Mouse (Mus musculus) limb, embryonic 13.5 days (tissue): ENCODE data around the gene Ndrg4. TPM values are rescaled to one million over a fixed set of nuclear protein-coding genes. Genes with fewer than 3 reads are reported as not detected.
"Not testable (repeated sequence)": the region's sequence is repeated elsewhere in the genome, so short reads cannot be mapped to it uniquely, and the experiment has no call there.

Source experiments
- ATAC-seq: fragments of 200-750 bp; cut with Nextera tagmentation; 2 replicates; pipeline ENCODE4 v1.8.0; 2017; ENCODE audit warnings: low read depth, moderate number of reproducible peaks, moderate TSS enrichment; ENCODE audit not compliant: low FRiP score
- H3K27ac ChIP-seq: fragments of 300-500 bp; sonication (generic); 2 replicates; pipeline ENCODE4 v1.5.1; 2015; ENCODE audit warnings: inconsistent platforms, mild to moderate bottlenecking, moderate library complexity
- H3K27me3 ChIP-seq: fragments of 300-500 bp; sonication (generic); 2 replicates; pipeline ENCODE4 v1.6.1; 2015; ENCODE audit warnings: mild to moderate bottlenecking, inconsistent platforms
- H3K36me3 ChIP-seq: fragments of 300-500 bp; sonication (generic); 2 replicates; pipeline ENCODE4 v1.6.1; 2015; ENCODE audit warnings: inconsistent platforms, mild to moderate bottlenecking, moderate library complexity
- H3K4me1 ChIP-seq: fragments of 300-500 bp; sonication (generic); 2 replicates; pipeline ENCODE4 v1.6.1; 2015; ENCODE audit warnings: inconsistent platforms
- H3K4me2 ChIP-seq: fragments of 300-500 bp; sonication (generic); replicated peaks from 2 replicates; pipeline ENCODE4 v1.6.1; 2015; ENCODE audit warnings: inconsistent platforms, mild to moderate bottlenecking, moderate library complexity
- H3K4me3 ChIP-seq: fragments of 300-500 bp; sonication (generic); 2 replicates; pipeline ENCODE4 v1.5.1; 2015; ENCODE audit warnings: moderate library complexity, mild to moderate bottlenecking, inconsistent platforms
- H3K9ac ChIP-seq: fragments of 300-500 bp; sonication (generic); 2 replicates; pipeline ENCODE4 v1.6.1; 2015; ENCODE audit warnings: mild to moderate bottlenecking, inconsistent platforms
- H3K9me3 ChIP-seq: fragments of 300-500 bp; sonication (generic); 2 replicates; pipeline ENCODE4 v1.6.1; 2016; ENCODE audit warnings: inconsistent platforms
- WGBS: fragments of 180-500 bp; shearing (Covaris S2); methylation state at CpG from one replicate; pipeline ENCODE4 v1.1.7; 2015; 5-methylcytosine and 5-hydroxymethylcytosine counted together
- polyA plus RNA-seq: library from polyadenylated mRNA; unstranded; fragments of >200 nt; fragmentation: Nextera tagmentation; extraction: Ambion mirVana; gene quantifications from 2 replicates; pipeline ENCODE4 v1.2.1, GENCODE M21; 2015

Ndrg4 gene
- polyA plus RNA-seq, 1 experiment from 2014 or later, result 17.5 TPM

- H3K4me3 ChIP-seq, result no peak overlapping the region
- H3K36me3 ChIP-seq, result no peaks in the 10 kb centered on the region
- no peaks in the 10 kb centered on the region for H3K27me3 ChIP-seq
- WGBS, result 91% methylated on average over 6 of the region's 6 CpGs
- no peaks in the 10 kb centered on the region for H3K4me1 ChIP-seq
- no peak overlapping the region for H3K27ac ChIP-seq
- H3K9me3 ChIP-seq, result no peaks in the 10 kb centered on the region
- H3K9ac ChIP-seq, result no peak overlapping the region
- ATAC-seq, result no peak
- no peak overlapping the region for H3K4me2 ChIP-seq
Observed at GRCm38 (mm10) chr8:95661575-95661974, 15.2 kb upstream of the Ndrg4 start.

GRCm38 (mm10) chr8:95662885-95663598 is 13.7 kb upstream of the Ndrg4 start:
- Histone ChIP-seq H3K27me3 (no peaks in the 10 kb centered on the region), H3K4me2 (no peak overlapping the region), H3K4me1 (no peaks in the 10 kb centered on the region), H3K9ac (no peak overlapping the region), H3K4me3 (no peak overlapping the region), H3K27ac (no peak overlapping the region), H3K9me3 (no peaks in the 10 kb centered on the region), H3K36me3 (no peaks in the 10 kb centered on the region)
- WGBS, result 78% methylated on average over 7 of the region's 7 CpGs
- ATAC-seq, result no peak

GRCm38 (mm10) chr8:95663599-95663949 is 13.2 kb upstream of the Ndrg4 start:
- no peak overlapping the region for H3K4me3 ChIP-seq
- no peak overlapping the region for H3K4me2 ChIP-seq
- H3K9me3 ChIP-seq, result no peaks in the 10 kb centered on the region
- ATAC-seq, result no peak
- H3K4me1 ChIP-seq, result no peaks in the 10 kb centered on the region
- no peaks in the 10 kb centered on the region for H3K36me3 ChIP-seq
- H3K27ac ChIP-seq, result no peak overlapping the region
- no peaks in the 10 kb centered on the region for H3K27me3 ChIP-seq
- WGBS, result 65% methylated on average over 4 of the region's 4 CpGs
- H3K9ac ChIP-seq, result no peak overlapping the region

- H3K27me3 ChIP-seq, H3K4me3 ChIP-seq, ATAC-seq, H3K27ac ChIP-seq, H3K9ac ChIP-seq, H3K4me2 ChIP-seq, H3K9me3 ChIP-seq, H3K4me1 ChIP-seq, H3K36me3 ChIP-seq: not testable (repeated sequence)
- 93% methylated on average over 11 of the region's 11 CpGs for WGBS
Observed at GRCm38 (mm10) chr8:95665813-95666452, 10.8 kb upstream of the Ndrg4 start.

- 40% methylated on average over 8 of the region's 8 CpGs for WGBS
- Histone ChIP-seq H3K4me3 (no peak overlapping the region), H3K36me3 (no peaks in the 10 kb centered on the region), H3K4me1 (no peaks in the 10 kb centered on the region), H3K27me3 (peaks cover 19% of the 10 kb centered on the region), H3K9ac (no peak overlapping the region), H3K27ac (no peak overlapping the region), H3K4me2 (no peak overlapping the region), H3K9me3 (no peaks in the 10 kb centered on the region)
- ATAC-seq, result no peak
Observed at GRCm38 (mm10) chr8:95668163-95668958, 8.4 kb upstream of the Ndrg4 start.

- H3K27ac ChIP-seq, result no peak overlapping the region
- H3K4me2 ChIP-seq, result no peak overlapping the region
- H3K4me3 ChIP-seq, result no peak overlapping the region
- no peak for ATAC-seq
- no peaks in the 10 kb centered on the region for H3K4me1 ChIP-seq
- no peaks in the 10 kb centered on the region for H3K36me3 ChIP-seq
- peaks cover 32% of the 10 kb centered on the region for H3K27me3 ChIP-seq
- WGBS, result 82% methylated on average over 2 of the region's 2 CpGs
- no peak overlapping the region for H3K9ac ChIP-seq
- no peaks in the 10 kb centered on the region for H3K9me3 ChIP-seq
Observed at GRCm38 (mm10) chr8:95669967-95670366, 6.8 kb upstream of the Ndrg4 start.

- Histone ChIP-seq H3K9ac (no peak overlapping the region), H3K4me3 (no peak overlapping the region), H3K9me3 (no peaks in the 10 kb centered on the region), H3K27ac (no peak overlapping the region), H3K4me1 (no peaks in the 10 kb centered on the region), H3K27me3 (peaks cover 51% of the 10 kb centered on the region), H3K36me3 (no peaks in the 10 kb centered on the region), H3K4me2 (no peak overlapping the region)
- no peak for ATAC-seq
- WGBS, result 84% methylated on average over 6 of the region's 6 CpGs
Observed at GRCm38 (mm10) chr8:95671861-95672260, 4.9 kb upstream of the Ndrg4 start.

GRCm38 (mm10) chr8:95672811-95673210 is 4.0 kb upstream of the Ndrg4 start:
- Histone ChIP-seq H3K27ac (no peak overlapping the region), H3K36me3 (no peaks in the 10 kb centered on the region), H3K9ac (no peak overlapping the region), H3K4me2 (no peak overlapping the region), H3K4me1 (0 out of 2 replicates have a peak, but pooled peaks cover 6% of the 10 kb centered on the region), H3K4me3 (no peak overlapping the region), H3K27me3 (peaks cover 61% of the 10 kb centered on the region), H3K9me3 (no peaks in the 10 kb centered on the region)
- 66% methylated on average over 5 of the region's 5 CpGs for WGBS
- ATAC-seq, result no peak

- Histone ChIP-seq H3K27me3 (peaks cover 91% of the 10 kb centered on the region), H3K36me3 (no peaks in the 10 kb centered on the region), H3K9me3 (no peaks in the 10 kb centered on the region), H3K4me1 (peaks cover 13% of the 10 kb centered on the region; the same call in 1 of the 2 replicates), H3K4me3 (peak overlapping the region; percentile 60), H3K4me2 (peak overlapping the region; percentile 96), H3K27ac (no peak overlapping the region), H3K9ac (peak overlapping the region; percentile 59)
- ATAC-seq, result peak; percentile 42
- WGBS, result 2% methylated on average over 28 of the region's 48 CpGs
Observed at GRCm38 (mm10) chr8:95677591-95678023, 827 bp downstream of the Ndrg4 start.

- Histone ChIP-seq H3K27ac (no peak overlapping the region), H3K27me3 (peaks cover 86% of the 10 kb centered on the region), H3K4me2 (peak overlapping the region; percentile 96), H3K4me1 (peaks cover 13% of the 10 kb centered on the region; the same call in 1 of the 2 replicates), H3K36me3 (no peaks in the 10 kb centered on the region), H3K9ac (peak overlapping the region; percentile 59), H3K9me3 (no peaks in the 10 kb centered on the region), H3K4me3 (peak overlapping the region; percentile 60)
- ATAC-seq, result peak; percentile 38; the same call in 1 of the 2 replicates
- under 1% methylated on average over 48 of the region's 70 CpGs for WGBS
Observed at GRCm38 (mm10) chr8:95678024-95678611, 1.3 kb downstream of the Ndrg4 start.

GRCm38 (mm10) chr8:95688073-95688672 is 11.4 kb downstream of the Ndrg4 start:
- no peaks in the 10 kb centered on the region for H3K36me3 ChIP-seq
- no peak for ATAC-seq
- WGBS, result 72% methylated on average over 10 of the region's 10 CpGs

More at GRCm38 (mm10) chr8:95688073-95688672, 11.4 kb downstream of the Ndrg4 start:
- Histone ChIP-seq H3K9ac (no peak overlapping the region), H3K27ac (no peak overlapping the region), H3K27me3 (peaks cover 55% of the 10 kb centered on the region), H3K9me3 (no peaks in the 10 kb centered on the region), H3K4me1 (no peaks in the 10 kb centered on the region), H3K4me3 (no peak overlapping the region), H3K4me2 (no peak overlapping the region)
